Mouse (Mus musculus) heart, postnatal 14 days (tissue): ENCODE results near the gene Bmpr1a. TPM values are rescaled to one million over a fixed set of nuclear protein-coding genes. Genes with fewer than 3 reads are reported as not detected.
"Not testable (repeated sequence)": the region's sequence is repeated elsewhere in the genome, so short reads cannot be mapped to it uniquely, and the experiment has no call there.

ENCODE experiments used
- DNase-seq, 2 experiments: peaks; one replicate each; pipeline ENCODE4 v3.0.0; 2021 to 2022
- intact Hi-C: fragments of 180-260 bp; cut with DNase I; formaldehyde crosslinking; loops from one replicate; pipeline ENCODE4 v1.15.1; 2025
- total RNA-seq, 2 experiments: library from RNA; stranded (reverse); gene quantifications; 2 replicates each; pipeline ENCODE4 v1.2.3; 2021

Bmpr1a gene
- total RNA-seq, 2 experiments from 2014 or later, result 73.6 to 77.2 TPM

DNA sequence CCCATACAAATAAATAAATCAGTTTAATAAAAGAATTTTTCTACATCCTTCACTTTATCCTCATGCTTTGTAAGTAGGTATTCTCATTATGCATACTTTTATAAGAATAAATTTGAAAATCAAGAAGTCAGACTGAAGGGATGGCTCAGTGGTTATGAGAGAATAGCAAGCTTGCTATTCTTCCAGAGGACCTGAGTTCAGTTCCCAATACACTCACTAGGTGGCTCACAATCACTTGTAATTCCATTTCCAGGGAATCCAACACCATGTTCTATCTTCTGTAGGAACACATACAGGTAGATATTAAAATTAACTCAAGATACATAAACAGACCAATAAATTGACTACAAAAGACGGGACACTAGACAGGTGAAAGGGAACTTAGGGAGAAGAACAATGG lies 44.3 kb downstream of the Bmpr1a start:
- intact Hi-C loops, result loop anchor here (1.0 kb wide), 1 partner anchor 90 kb away; no protein-coding TSS in a partner anchor
- DNase-seq, result peak in 1 of 2 experiments; percentile 45

- intact Hi-C loops, result no loop called here
Measured at GRCm38 (mm10) chr14:34454282-34454681, 48.9 kb downstream of the Bmpr1a start.

GRCm38 (mm10) chr14:34453648-34454047 lies 49.5 kb downstream of the Bmpr1a start:
- DNase-seq, result no peak
- intact Hi-C loops, result no loop called here

More at GRCm38 (mm10) chr14:34454282-34454681, 48.9 kb downstream of the Bmpr1a start:
- DNase-seq, result no peak

- intact Hi-C loops, result no loop called here
Measured at GRCm38 (mm10) chr14:34451872-34452271, 51.3 kb downstream of the Bmpr1a start.

DNA sequence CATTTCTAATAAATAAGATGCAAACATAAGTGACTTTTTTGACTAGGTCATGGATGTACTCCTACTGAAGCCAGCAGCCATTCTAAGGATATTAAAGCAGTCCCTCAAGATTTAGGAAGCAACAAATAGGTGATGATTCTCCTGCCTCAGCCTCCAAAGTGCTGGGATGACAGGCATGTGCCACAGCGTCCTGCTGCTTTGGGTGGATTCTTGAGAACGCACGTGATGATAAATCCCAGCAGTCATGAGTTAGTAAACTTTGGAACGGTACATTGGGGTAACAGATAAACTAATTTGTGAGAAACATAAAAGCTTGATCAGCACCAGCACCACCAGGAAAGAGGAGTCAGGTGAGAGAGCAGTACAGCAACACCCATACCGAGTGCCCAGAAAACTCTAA lies 52.7 kb downstream of the Bmpr1a start:
- no peak for DNase-seq
- intact Hi-C loops, result no loop called here

More at GRCm38 (mm10) chr14:34451872-34452271, 51.3 kb downstream of the Bmpr1a start:
- no peak for DNase-seq

DNA sequence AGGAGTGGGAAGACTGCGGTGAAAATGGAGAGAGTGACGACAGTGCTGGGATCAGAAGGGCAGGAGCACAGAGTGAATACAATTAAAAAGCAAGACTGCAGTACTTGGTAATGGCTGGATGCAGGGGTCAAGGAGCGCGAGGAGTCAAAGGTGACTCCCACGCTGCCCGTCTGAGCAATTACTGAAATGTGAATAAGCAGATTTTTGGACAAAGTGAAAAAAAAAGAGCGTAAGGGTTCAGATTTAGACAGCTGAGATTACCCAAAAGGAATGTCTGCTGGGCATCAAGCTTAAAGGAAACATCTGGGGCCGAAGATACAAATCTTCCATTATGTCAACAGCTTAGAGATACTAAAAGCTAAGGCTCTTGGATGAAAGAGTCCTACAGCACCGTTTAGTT lies 53.3 kb downstream of the Bmpr1a start:
- intact Hi-C loops, result no loop called here
- no peak for DNase-seq

DNA sequence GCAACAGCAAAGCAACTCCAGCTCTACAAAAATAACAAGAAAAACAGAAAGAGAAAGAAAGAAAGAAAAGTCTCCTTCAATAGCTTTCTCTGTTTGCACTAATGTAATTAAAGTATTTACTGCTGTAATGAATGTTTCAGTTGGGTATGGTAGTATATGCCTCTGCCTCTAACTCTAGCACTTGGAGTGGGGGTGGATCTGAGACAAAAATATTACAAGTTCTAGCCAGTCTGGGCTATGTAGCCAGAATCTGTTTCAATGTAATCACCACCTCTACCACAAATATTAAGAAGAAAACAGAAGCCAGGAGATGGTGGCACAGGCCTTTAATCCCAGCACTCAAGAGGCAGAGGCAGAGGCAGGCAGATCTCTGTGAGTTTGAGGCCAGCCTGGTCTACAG lies 54.7 kb downstream of the Bmpr1a start:
- no peak for DNase-seq

GRCm38 (mm10) chr14:34447659-34448058 lies 55.5 kb downstream of the Bmpr1a start:
- no peak for DNase-seq
- intact Hi-C loops, result no loop called here

More for the DNA sequence above, 54.7 kb downstream of the Bmpr1a start:
- intact Hi-C loops, result no loop called here

- intact Hi-C loops, result no loop called here
- no peak for DNase-seq
Measured at GRCm38 (mm10) chr14:34446624-34447023, 56.5 kb downstream of the Bmpr1a start.

DNA sequence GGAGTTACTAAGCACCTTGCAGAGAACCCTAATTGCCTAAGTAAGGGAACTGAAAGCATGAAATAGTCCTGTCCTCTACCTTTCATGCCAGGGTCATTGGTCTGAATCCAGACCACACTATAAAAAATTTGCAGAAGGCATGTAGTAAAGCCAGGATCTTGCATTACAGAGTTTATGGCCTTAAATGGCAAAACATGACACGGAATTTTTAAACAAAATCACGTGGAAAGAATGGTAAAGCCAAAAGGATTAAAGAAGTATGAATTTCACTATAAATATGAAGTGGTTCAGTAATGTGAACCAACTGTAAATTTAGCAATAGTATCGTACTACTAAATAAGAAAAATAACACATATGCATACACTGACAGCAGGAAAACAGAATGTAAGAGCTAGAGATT lies 57.8 kb downstream of the Bmpr1a start:
- intact Hi-C loops, result no loop called here
- DNase-seq, result no peak

DNA sequence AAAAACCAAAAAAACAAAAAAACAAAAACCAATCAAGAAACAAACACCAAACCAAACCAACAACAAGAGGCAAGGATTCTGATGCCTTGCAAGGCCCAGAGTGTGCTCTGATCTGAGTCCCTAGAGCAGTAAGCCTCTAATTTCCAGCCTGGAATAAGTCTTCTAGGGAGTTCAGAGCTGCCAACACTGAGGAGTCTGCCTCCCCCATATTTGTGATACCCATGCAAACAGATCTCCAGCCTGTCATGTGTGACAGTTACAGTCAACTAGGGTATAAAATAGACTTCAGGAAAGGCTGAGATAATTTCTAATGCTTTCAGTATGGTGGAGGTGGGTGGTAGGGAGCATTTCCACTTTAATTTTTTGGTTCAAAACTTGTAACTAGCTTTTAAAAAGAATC lies 58.2 kb downstream of the Bmpr1a start:
- intact Hi-C loops, result no loop called here
- DNase-seq, result no peak

GRCm38 (mm10) chr14:34444368-34444767 lies 58.8 kb downstream of the Bmpr1a start:
- intact Hi-C loops, result no loop called here
- DNase-seq, result no peak

GRCm38 (mm10) chr14:34442531-34442930 lies 60.6 kb downstream of the Bmpr1a start:
- intact Hi-C loops, result no loop called here
- DNase-seq, result no peak

DNA sequence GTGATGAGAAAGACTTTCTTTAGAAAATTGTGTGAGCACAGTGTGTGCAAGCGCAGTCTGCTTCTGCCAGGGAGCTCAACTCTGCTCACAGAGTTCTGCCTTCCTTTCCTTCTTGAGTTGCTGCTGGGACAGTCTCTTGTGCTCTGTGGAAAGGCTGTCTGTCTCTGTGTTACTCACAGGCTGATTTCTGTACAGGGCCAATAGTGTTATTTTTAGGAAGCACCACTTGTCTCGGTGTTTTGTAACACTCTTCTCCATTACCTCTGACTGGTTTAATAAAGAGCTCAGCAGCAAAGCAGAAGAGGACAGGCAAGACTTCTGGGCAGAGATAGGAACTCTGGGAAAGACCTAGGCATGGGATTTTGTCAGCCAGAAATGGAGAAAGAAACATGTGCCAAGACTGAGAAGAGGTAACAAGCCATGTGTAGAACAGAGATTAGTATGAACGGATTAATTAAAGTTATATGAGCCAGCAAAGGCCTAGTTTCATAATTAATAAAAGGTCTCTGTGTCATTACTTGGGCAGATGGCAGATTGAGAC lies 62.5 kb downstream of the Bmpr1a start:
- intact Hi-C loops, result no loop called here
- no peak for DNase-seq

DNA sequence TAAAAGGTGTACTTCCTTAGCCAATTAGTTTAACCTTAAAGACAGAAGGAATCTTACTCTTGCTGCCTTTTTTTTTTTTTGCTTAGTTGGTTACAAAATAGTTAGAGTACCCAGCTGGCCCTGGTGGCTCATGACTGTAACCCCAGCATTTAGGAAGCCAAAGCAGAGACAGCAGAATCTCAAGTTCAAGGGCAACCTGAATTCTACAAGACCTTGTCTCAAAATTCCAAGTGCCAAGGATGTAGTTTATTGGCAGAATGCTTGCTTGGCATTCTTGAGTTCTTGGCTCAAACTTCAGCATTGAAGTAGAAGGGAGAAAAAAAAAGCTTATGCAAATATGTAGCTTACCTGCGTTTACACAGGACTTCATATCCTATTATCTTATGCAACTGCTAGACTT lies 74.1 kb downstream of the Bmpr1a start:
- DNase-seq, result no peak
- intact Hi-C loops, result no loop called here

DNA sequence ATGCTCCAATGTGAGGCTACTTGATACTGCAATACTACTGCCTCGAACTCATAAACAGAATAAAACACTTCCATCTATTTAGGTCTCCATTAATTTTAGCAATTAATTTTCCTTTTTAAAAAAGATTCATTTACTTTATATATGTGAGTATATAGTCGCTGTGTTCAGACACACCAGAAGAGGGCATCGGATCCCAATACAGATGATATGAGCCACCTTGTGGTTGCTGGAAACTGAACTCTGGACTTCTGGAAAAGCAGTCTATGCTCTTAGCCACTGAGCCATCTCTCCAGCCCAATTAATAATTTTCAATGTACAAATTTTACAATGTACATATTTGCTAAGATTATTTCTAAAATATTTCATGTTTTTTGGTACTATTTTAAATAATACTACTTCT lies 74.9 kb downstream of the Bmpr1a start:
- intact Hi-C loops, result no loop called here

GRCm38 (mm10) chr14:34421078-34421477 lies 82.1 kb downstream of the Bmpr1a start:
- DNase-seq, result no peak
- intact Hi-C loops, result no loop called here

More for the DNA sequence above, 74.9 kb downstream of the Bmpr1a start:
- no peak for DNase-seq

GRCm38 (mm10) chr14:34417501-34417900 lies 85.6 kb downstream of the Bmpr1a start:
- intact Hi-C loops, result loop anchor here (10.0 kb wide), 1 partner anchor 357 kb away; no protein-coding TSS in a partner anchor

GRCm38 (mm10) chr14:34416946-34417345 lies 86.2 kb downstream of the Bmpr1a start:
- DNase-seq, result not testable (repeated sequence)
- intact Hi-C loops, result loop anchor here (10.0 kb wide), 1 partner anchor 358 kb away; no protein-coding TSS in a partner anchor

More at GRCm38 (mm10) chr14:34417501-34417900, 85.6 kb downstream of the Bmpr1a start:
- DNase-seq, result no peak

DNA sequence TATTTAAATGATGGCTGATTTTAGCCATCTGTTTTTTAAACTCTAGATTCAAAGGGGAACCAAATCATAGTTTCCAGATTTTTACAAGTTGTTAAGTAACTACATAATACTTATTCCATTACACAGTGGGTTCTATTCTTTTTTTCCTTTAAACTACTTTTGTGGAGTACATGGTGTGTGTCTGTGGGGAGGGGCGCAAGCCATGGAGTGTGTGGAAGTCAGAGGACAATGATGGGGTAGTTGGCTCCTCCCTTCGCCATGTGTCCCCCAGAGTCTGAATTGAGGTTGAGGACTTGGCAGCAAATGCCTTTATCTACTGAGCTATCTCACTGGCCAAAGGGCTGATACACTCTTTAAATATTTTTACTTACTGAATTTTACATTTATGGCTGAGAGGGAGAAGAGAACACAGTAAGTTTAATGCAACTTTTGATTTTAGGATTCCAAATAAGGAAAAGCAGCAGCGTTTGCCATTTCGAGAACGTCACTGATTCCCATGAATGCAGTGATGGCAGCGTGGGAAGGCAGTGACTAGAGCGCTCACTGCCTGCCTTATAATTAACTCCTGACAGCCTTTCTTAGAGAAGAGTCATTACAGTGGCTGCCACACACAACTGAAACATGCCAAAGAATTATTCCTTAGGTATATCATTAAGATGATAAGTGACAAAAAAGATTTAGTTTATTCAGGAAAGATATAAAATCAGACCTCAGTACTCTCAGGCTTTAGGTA lies 90.8 kb downstream of the Bmpr1a start:
- no peak for DNase-seq
- intact Hi-C loops, result loop anchor here (10.0 kb wide), 1 partner anchor 362 kb away; no protein-coding TSS in a partner anchor

GRCm38 (mm10) chr14:34410716-34411115 lies 92.4 kb downstream of the Bmpr1a start:
- intact Hi-C loops, result loop anchor here (10.0 kb wide), 1 partner anchor 364 kb away; no protein-coding TSS in a partner anchor
- no peak for DNase-seq

- intact Hi-C loops, result loop anchor here (5.0 kb wide), 1 partner anchor 131 kb away; no protein-coding TSS in a partner anchor
- no peak for DNase-seq
Measured at GRCm38 (mm10) chr14:34403424-34403823, 99.7 kb downstream of the Bmpr1a start.
